Mouse (Mus musculus): Measurements from ENCODE around the gene Gm14308. TPM values are rescaled to one million over a fixed set of nuclear protein-coding genes. Genes with fewer than 3 reads are reported as not detected.
"Not testable (repeated sequence)": the region's sequence is repeated elsewhere in the genome, so short reads cannot be mapped to it uniquely, and the experiment has no call there.

The Gm14308 gene
- 12.8 and 15.2 TPM in 2 replicates for polyA plus RNA-seq (2014; fragmentation: Nextera tagmentation; extraction: Ambion mirVana)

DNA sequence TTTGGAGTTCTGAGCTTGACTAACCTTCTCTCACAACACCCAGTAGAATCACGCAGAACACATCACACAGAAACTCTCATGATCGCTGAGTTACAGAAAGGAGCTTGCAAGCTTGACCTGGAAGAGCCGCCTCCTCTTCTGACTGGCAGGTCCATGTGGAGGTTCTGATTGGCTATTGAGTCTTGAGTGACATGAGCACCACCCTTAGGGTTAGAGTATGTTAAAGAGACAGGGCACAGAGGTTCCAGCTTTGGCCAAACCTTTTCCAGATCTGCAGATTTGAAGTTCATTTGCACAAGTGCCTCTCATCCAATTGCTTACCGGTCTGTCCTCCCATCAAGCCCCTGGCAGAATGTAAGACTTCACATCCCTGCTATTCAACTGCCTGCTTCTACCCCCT is at the start of gene Gm14308:
TSS of gene Gm14308 (minus strand) at position 101 of the 400 bp plus-strand sequence.
- not testable (repeated sequence) for H3K9me3 ChIP-seq (ENCODE audit: control insufficient read depth, low read length); H3K9ac ChIP-seq (ENCODE audit: low read length); DNase-seq (ENCODE audit: low spot score); H3K36me3 ChIP-seq (ENCODE audit: control insufficient read depth, insufficient read depth, low read length); H3K4me2 ChIP-seq (ENCODE audit: low read depth); H3K27ac ChIP-seq (ENCODE audit: low read depth, low read length); ATAC-seq (ENCODE audit: insufficient read depth, low FRiP score, low TSS enrichment); H3K4me1 ChIP-seq (ENCODE audit: control insufficient read depth, insufficient read depth, low read length); H3K27me3 ChIP-seq (ENCODE audit: control insufficient read depth, insufficient read depth, low read length); H3K4me3 ChIP-seq (ENCODE audit: low read depth, low read length)
- WGBS: no CpG with 5 or more reads among the region's 4 CpGs

- no CpG with 5 or more reads among the region's 6 CpGs for WGBS
- H3K9ac ChIP-seq (ENCODE audit: low read length); H3K27ac ChIP-seq (ENCODE audit: low read depth, low read length); ATAC-seq (ENCODE audit: insufficient read depth, low FRiP score, low TSS enrichment); H3K4me3 ChIP-seq (ENCODE audit: low read depth, low read length); H3K27me3 ChIP-seq (ENCODE audit: control insufficient read depth, insufficient read depth, low read length); H3K4me2 ChIP-seq (ENCODE audit: low read depth); H3K4me1 ChIP-seq (ENCODE audit: control insufficient read depth, insufficient read depth, low read length); DNase-seq (ENCODE audit: low spot score); H3K36me3 ChIP-seq (ENCODE audit: control insufficient read depth, insufficient read depth, low read length); H3K9me3 ChIP-seq (ENCODE audit: control insufficient read depth, low read length): not testable (repeated sequence)
Measured at GRCm38 (mm10) chr2:176670222-176670621, 34.1 kb upstream of the Gm14308 start, which contains the start of gene Zfp973. Gene Zfp973, plus strand, starts transcription at chr2:176670522.

Other genes starting within 250 kb of the Gm14308 start
- 10.3 and 12.0 TPM in 2 replicates for gene Gm14435, start 212.8 kb downstream of the Gm14308 start, polyA plus RNA-seq (2014; fragmentation: Nextera tagmentation; extraction: Ambion mirVana)
- gene Gm14434, start 149.6 kb downstream of the Gm14308 start, polyA plus RNA-seq (2014; fragmentation: Nextera tagmentation; extraction: Ambion mirVana): 8.8 and 19.5 TPM in 2 replicates
- gene Zfp967, start 115.3 kb downstream of the Gm14308 start, polyA plus RNA-seq (2014; fragmentation: Nextera tagmentation; extraction: Ambion mirVana): not detected in 2 replicates
- 9.9 and 10.0 TPM in 2 replicates for gene Zfp973, start 34.2 kb upstream of the Gm14308 start, polyA plus RNA-seq (2014; fragmentation: Nextera tagmentation; extraction: Ambion mirVana)
- gene Gm14305, start 72.0 kb upstream of the Gm14308 start, polyA plus RNA-seq (2014; fragmentation: Nextera tagmentation; extraction: Ambion mirVana): 29.7 TPM in 2 replicates
- 10.3 and 13.9 TPM in 2 replicates for gene Gm14295, start 162.3 kb upstream of the Gm14308 start, polyA plus RNA-seq (2014; fragmentation: Nextera tagmentation; extraction: Ambion mirVana)
- gene Gm14408, start 194.8 kb upstream of the Gm14308 start, polyA plus RNA-seq (2014; fragmentation: Nextera tagmentation; extraction: Ambion mirVana): not detected in 2 replicates

Measured in neural tube, embryonic 11.5 days (tissue).